Mouse (Mus musculus) lung, postnatal 4 days (tissue): ENCODE data around the gene Gabrr3.
A peak's percentile ranks its signal among the peaks of the same experiment; 100 is the strongest.

ENCODE experiments used
- DNase-seq, 2 experiments: peaks; one replicate each; pipeline ENCODE4 v3.0.0; 2021

Gabrr3 gene

GRCm38 (mm10) chr16:59407032-59407431 lies at the start of gene Gabrr3:
TSS of gene Gabrr3 (plus strand) at chr16:59407332.
- no peak for DNase-seq

- no peak for DNase-seq
These were observed 43.2 kb upstream of the Gabrr3 start, which contains the start of gene Olfr209 for GRCm38 (mm10) chr16:59363893-59364292. TSS of gene Olfr209 (minus strand) at chr16:59363993.

GRCm38 (mm10) chr16:59393300-59393699 lies 13.8 kb upstream of the Gabrr3 start:
- DNase-seq, result no peak

GRCm38 (mm10) chr16:59401102-59401501 lies 6.0 kb upstream of the Gabrr3 start:
- DNase-seq, result no peak

GRCm38 (mm10) chr16:59401985-59402384 lies 5.1 kb upstream of the Gabrr3 start:
- no peak for DNase-seq

GRCm38 (mm10) chr16:59403684-59404083 lies 3.4 kb upstream of the Gabrr3 start:
- DNase-seq, result no peak

- DNase-seq, result no peak
These were observed 2.3 kb upstream of the Gabrr3 start for GRCm38 (mm10) chr16:59404798-59405197.

GRCm38 (mm10) chr16:59409341-59409748 lies 2.2 kb downstream of the Gabrr3 start:
- no peak for DNase-seq

GRCm38 (mm10) chr16:59409800-59410199 lies 2.7 kb downstream of the Gabrr3 start:
- no peak for DNase-seq

- peak; percentile 19 to 34 for DNase-seq
These were observed 6.3 kb downstream of the Gabrr3 start for GRCm38 (mm10) chr16:59413475-59413874.

GRCm38 (mm10) chr16:59420237-59420866 lies 13.2 kb downstream of the Gabrr3 start:
- DNase-seq, result no peak

- peak in 1 of 2 experiments; percentile 62 for DNase-seq
These were observed 13.7 kb downstream of the Gabrr3 start for GRCm38 (mm10) chr16:59420867-59421251.

- no peak for DNase-seq
These were observed 14.6 kb downstream of the Gabrr3 start for GRCm38 (mm10) chr16:59421571-59422345.

- DNase-seq, result no peak
These were observed 20.8 kb downstream of the Gabrr3 start for GRCm38 (mm10) chr16:59427960-59428359.

GRCm38 (mm10) chr16:59433181-59433580 lies 26.0 kb downstream of the Gabrr3 start:
- no peak for DNase-seq

GRCm38 (mm10) chr16:59444880-59445559 lies 37.9 kb downstream of the Gabrr3 start:
- no peak for DNase-seq

- DNase-seq, result no peak
These were observed 41.0 kb downstream of the Gabrr3 start for GRCm38 (mm10) chr16:59448181-59448580.

- DNase-seq, result no peak
These were observed 42.0 kb downstream of the Gabrr3 start for GRCm38 (mm10) chr16:59449092-59449491.

- no peak for DNase-seq
These were observed 44.7 kb downstream of the Gabrr3 start for GRCm38 (mm10) chr16:59451813-59452212.

GRCm38 (mm10) chr16:59459259-59459861 lies 52.2 kb downstream of the Gabrr3 start:
- peak; percentile 8 to 23 for DNase-seq

- DNase-seq, result no peak
These were observed 56.4 kb downstream of the Gabrr3 start for GRCm38 (mm10) chr16:59463567-59463966.

- no peak for DNase-seq
These were observed 56.8 kb downstream of the Gabrr3 start for GRCm38 (mm10) chr16:59463973-59464372.

GRCm38 (mm10) chr16:59469846-59470245 lies 62.7 kb downstream of the Gabrr3 start:
- no peak for DNase-seq
